Mouse (Mus musculus) embryonic facial prominence, embryonic 13.5 days (tissue): ENCODE data around the gene Pdzrn3. TPM values are rescaled to one million over a fixed set of nuclear protein-coding genes. Genes with fewer than 3 reads are reported as not detected.

Experiments used
- ATAC-seq: fragments of 200-750 bp; cut with Nextera tagmentation; 2 replicates; pipeline ENCODE4 v1.8.0; 2017; ENCODE audit warnings: low read depth; ENCODE audit not compliant: insufficient number of reproducible peaks, insufficient read depth, low FRiP score, low TSS enrichment
- H3K27ac ChIP-seq: fragments of 300-500 bp; sonication (generic); 2 replicates; pipeline ENCODE4 v1.5.1; 2015; ENCODE audit warnings: moderate library complexity, mild to moderate bottlenecking, inconsistent platforms
- H3K27me3 ChIP-seq: fragments of 300-500 bp; sonication (generic); 2 replicates; pipeline ENCODE4 v1.6.1; 2015; ENCODE audit warnings: mild to moderate bottlenecking, inconsistent platforms
- H3K36me3 ChIP-seq: fragments of 300-500 bp; sonication (generic); 2 replicates; pipeline ENCODE4 v1.6.1; 2015; ENCODE audit warnings: mild to moderate bottlenecking, inconsistent platforms
- H3K4me1 ChIP-seq: fragments of 300-500 bp; sonication (generic); 2 replicates; pipeline ENCODE4 v1.6.1; 2015; ENCODE audit warnings: inconsistent platforms
- H3K4me2 ChIP-seq: fragments of 300-500 bp; sonication (generic); 2 replicates; pipeline ENCODE4 v1.6.1; 2015; ENCODE audit warnings: moderate library complexity, mild to moderate bottlenecking, inconsistent platforms
- H3K4me3 ChIP-seq: fragments of 300-500 bp; sonication (generic); 2 replicates; pipeline ENCODE4 v1.5.1; 2015; ENCODE audit warnings: mild to moderate bottlenecking, inconsistent platforms
- H3K9ac ChIP-seq: fragments of 300-500 bp; sonication (generic); 2 replicates; pipeline ENCODE4 v1.6.1; 2015; ENCODE audit warnings: mild to moderate bottlenecking, inconsistent platforms
- H3K9me3 ChIP-seq: fragments of 300-500 bp; sonication (generic); 2 replicates; pipeline ENCODE4 v1.6.1; 2016; ENCODE audit warnings: inconsistent platforms
- WGBS: fragments of 180-500 bp; shearing (Covaris S2); methylation state at CpG from one replicate; pipeline ENCODE4 v1.1.7; 2015; ENCODE audit warnings: mixed read lengths; 5-methylcytosine and 5-hydroxymethylcytosine counted together
- polyA plus RNA-seq: library from polyadenylated mRNA; unstranded; fragments of >200 nt; fragmentation: Nextera tagmentation; extraction: Ambion mirVana; gene quantifications from 2 replicates; pipeline ENCODE4 v1.2.1, GENCODE M21; 2015

Gene Pdzrn3
- polyA plus RNA-seq, 1 experiment from 2014 or later: 15.0 TPM

GRCm38 (mm10) chr6:101351100-101351499 is 26.6 kb downstream of the Pdzrn3 start:
- Histone ChIP-seq H3K4me3 (no peak overlapping the region), H3K4me2 (no peak overlapping the region), H3K36me3 (peaks cover 3% of the 10 kb centered on the region; the same call in 1 of the 2 replicates), H3K9ac (no peak overlapping the region), H3K27me3 (no peaks in the 10 kb centered on the region), H3K4me1 (peaks cover 51% of the 10 kb centered on the region), H3K27ac (no peak overlapping the region), H3K9me3 (no peaks in the 10 kb centered on the region)
- 50% methylated on average over 1 of the region's 1 CpGs for WGBS
- ATAC-seq: no peak

GRCm38 (mm10) chr6:101350414-101350973 is 27.2 kb downstream of the Pdzrn3 start:
- Histone ChIP-seq H3K4me1 (peaks cover 55% of the 10 kb centered on the region), H3K9ac (no peak overlapping the region), H3K27me3 (no peaks in the 10 kb centered on the region), H3K4me2 (no peak overlapping the region), H3K36me3 (peaks cover 3% of the 10 kb centered on the region; the same call in 1 of the 2 replicates), H3K9me3 (no peaks in the 10 kb centered on the region), H3K4me3 (no peak overlapping the region), H3K27ac (no peak overlapping the region)
- WGBS: 55% methylated on average over 7 of the region's 7 CpGs
- ATAC-seq: no peak

- H3K9ac ChIP-seq: no peak overlapping the region
- 72% methylated on average over 5 of the region's 5 CpGs for WGBS
- no peaks in the 10 kb centered on the region; the same call in 1 of the 2 replicates for H3K36me3 ChIP-seq
- H3K9me3 ChIP-seq: no peaks in the 10 kb centered on the region
- H3K4me1 ChIP-seq: peaks cover 54% of the 10 kb centered on the region
- no peak overlapping the region for H3K4me2 ChIP-seq
- no peaks in the 10 kb centered on the region for H3K27me3 ChIP-seq
- no peak overlapping the region for H3K4me3 ChIP-seq
- H3K27ac ChIP-seq: no peak overlapping the region
- ATAC-seq: no peak
Measured at GRCm38 (mm10) chr6:101348496-101348895, 29.2 kb downstream of the Pdzrn3 start.

GRCm38 (mm10) chr6:101340051-101340450 is 37.6 kb downstream of the Pdzrn3 start:
- ATAC-seq: no peak
- WGBS: 89% methylated on average over 7 of the region's 7 CpGs
- Histone ChIP-seq H3K4me3 (no peak overlapping the region), H3K4me1 (peaks cover 61% of the 10 kb centered on the region), H3K9me3 (no peaks in the 10 kb centered on the region), H3K36me3 (peaks cover 10% of the 10 kb centered on the region; the same call in 1 of the 2 replicates), H3K4me2 (no peak overlapping the region), H3K9ac (no peak overlapping the region), H3K27ac (no peak overlapping the region), H3K27me3 (no peaks in the 10 kb centered on the region)

- no peaks in the 10 kb centered on the region for H3K9me3 ChIP-seq
- no peak overlapping the region for H3K4me3 ChIP-seq
- 65% methylated on average over 10 of the region's 10 CpGs for WGBS
- no peak overlapping the region for H3K4me2 ChIP-seq
- H3K36me3 ChIP-seq: peaks cover 10% of the 10 kb centered on the region; the same call in 1 of the 2 replicates
- H3K27me3 ChIP-seq: no peaks in the 10 kb centered on the region
- H3K4me1 ChIP-seq: peaks cover 62% of the 10 kb centered on the region
- ATAC-seq: no peak
- no peak overlapping the region for H3K9ac ChIP-seq
- H3K27ac ChIP-seq: no peak overlapping the region
Measured at GRCm38 (mm10) chr6:101337842-101338528, 39.7 kb downstream of the Pdzrn3 start.

- Histone ChIP-seq H3K36me3 (peaks cover 5% of the 10 kb centered on the region; the same call in 1 of the 2 replicates), H3K9ac (no peak overlapping the region), H3K4me3 (no peak overlapping the region), H3K27me3 (no peaks in the 10 kb centered on the region), H3K4me2 (no peak overlapping the region), H3K9me3 (no peaks in the 10 kb centered on the region), H3K27ac (no peak overlapping the region), H3K4me1 (peaks cover 72% of the 10 kb centered on the region)
- ATAC-seq: no peak
- WGBS: 83% methylated on average over 10 of the region's 10 CpGs
Measured at GRCm38 (mm10) chr6:101336660-101337059, 41.0 kb downstream of the Pdzrn3 start.

- peaks cover 80% of the 10 kb centered on the region for H3K4me1 ChIP-seq
- no peak overlapping the region for H3K27ac ChIP-seq
- H3K4me2 ChIP-seq: no peak overlapping the region
- no peak overlapping the region for H3K9ac ChIP-seq
- 92% methylated on average over 1 of the region's 1 CpGs for WGBS
- H3K4me3 ChIP-seq: no peak overlapping the region
- H3K9me3 ChIP-seq: no peaks in the 10 kb centered on the region
- 0 out of 2 replicates have a peak, but pooled peaks cover 4% of the 10 kb centered on the region for H3K36me3 ChIP-seq
- H3K27me3 ChIP-seq: no peaks in the 10 kb centered on the region
- ATAC-seq: no peak
Measured at GRCm38 (mm10) chr6:101335744-101336143, 42.0 kb downstream of the Pdzrn3 start.

GRCm38 (mm10) chr6:101334495-101334894 is 43.2 kb downstream of the Pdzrn3 start:
- H3K4me1 ChIP-seq: peaks cover 91% of the 10 kb centered on the region
- WGBS: 79% methylated on average over 3 of the region's 3 CpGs
- no peaks in the 10 kb centered on the region for H3K27me3 ChIP-seq
- H3K36me3 ChIP-seq: no peaks in the 10 kb centered on the region
- no peak overlapping the region for H3K27ac ChIP-seq
- no peak overlapping the region for H3K4me3 ChIP-seq
- no peaks in the 10 kb centered on the region for H3K9me3 ChIP-seq
- no peak overlapping the region for H3K4me2 ChIP-seq
- ATAC-seq: no peak
- no peak overlapping the region for H3K9ac ChIP-seq

GRCm38 (mm10) chr6:101330392-101330791 is 47.3 kb downstream of the Pdzrn3 start:
- Histone ChIP-seq H3K27ac (no peak overlapping the region), H3K36me3 (no peaks in the 10 kb centered on the region), H3K27me3 (no peaks in the 10 kb centered on the region), H3K4me3 (no peak overlapping the region), H3K9me3 (no peaks in the 10 kb centered on the region), H3K4me1 (peaks cover 79% of the 10 kb centered on the region), H3K9ac (no peak overlapping the region), H3K4me2 (no peak overlapping the region)
- ATAC-seq: no peak
- WGBS: 54% methylated on average over 5 of the region's 5 CpGs

- ATAC-seq: no peak
- Histone ChIP-seq H3K4me1 (peaks cover 71% of the 10 kb centered on the region), H3K27ac (no peak overlapping the region)
Measured at GRCm38 (mm10) chr6:101329499-101329898, 48.2 kb downstream of the Pdzrn3 start.

GRCm38 (mm10) chr6:101328514-101328913 is 49.2 kb downstream of the Pdzrn3 start:
- H3K4me3 ChIP-seq: no peak overlapping the region
- ATAC-seq: no peak
- no peak overlapping the region for H3K4me2 ChIP-seq
- H3K9ac ChIP-seq: no peak overlapping the region
- 50% methylated on average over 6 of the region's 6 CpGs for WGBS
- no peak overlapping the region for H3K27ac ChIP-seq
- no peaks in the 10 kb centered on the region for H3K36me3 ChIP-seq
- H3K9me3 ChIP-seq: no peaks in the 10 kb centered on the region
- H3K4me1 ChIP-seq: peaks cover 61% of the 10 kb centered on the region
- no peaks in the 10 kb centered on the region for H3K27me3 ChIP-seq

More at GRCm38 (mm10) chr6:101329499-101329898, 48.2 kb downstream of the Pdzrn3 start:
- no peaks in the 10 kb centered on the region for H3K9me3 ChIP-seq
- H3K9ac ChIP-seq: no peak overlapping the region
- no peak overlapping the region for H3K4me2 ChIP-seq
- WGBS: 34% methylated on average over 6 of the region's 6 CpGs
- H3K36me3 ChIP-seq: no peaks in the 10 kb centered on the region
- no peak overlapping the region for H3K4me3 ChIP-seq
- H3K27me3 ChIP-seq: no peaks in the 10 kb centered on the region

GRCm38 (mm10) chr6:101327741-101328140 is 50.0 kb downstream of the Pdzrn3 start:
- H3K36me3 ChIP-seq: no peaks in the 10 kb centered on the region
- H3K4me2 ChIP-seq: no peak overlapping the region
- no peak overlapping the region for H3K4me3 ChIP-seq
- no peak for ATAC-seq
- peaks cover 55% of the 10 kb centered on the region for H3K4me1 ChIP-seq
- no peaks in the 10 kb centered on the region for H3K9me3 ChIP-seq
- WGBS: 79% methylated on average over 5 of the region's 5 CpGs
- H3K27me3 ChIP-seq: no peaks in the 10 kb centered on the region
- H3K27ac ChIP-seq: no peak overlapping the region
- H3K9ac ChIP-seq: no peak overlapping the region
